Mouse (Mus musculus): Measurements from ENCODE around the gene Mfap3l. TPM values are rescaled to one million over a fixed set of nuclear protein-coding genes. Genes with fewer than 3 reads are reported as not detected.
"Not testable (repeated sequence)": the region's sequence is repeated elsewhere in the genome, so short reads cannot be mapped to it uniquely, and the experiment has no call there.

Gene Mfap3l
- polyA plus RNA-seq, 1 experiment, result 25.3 TPM

DNA sequence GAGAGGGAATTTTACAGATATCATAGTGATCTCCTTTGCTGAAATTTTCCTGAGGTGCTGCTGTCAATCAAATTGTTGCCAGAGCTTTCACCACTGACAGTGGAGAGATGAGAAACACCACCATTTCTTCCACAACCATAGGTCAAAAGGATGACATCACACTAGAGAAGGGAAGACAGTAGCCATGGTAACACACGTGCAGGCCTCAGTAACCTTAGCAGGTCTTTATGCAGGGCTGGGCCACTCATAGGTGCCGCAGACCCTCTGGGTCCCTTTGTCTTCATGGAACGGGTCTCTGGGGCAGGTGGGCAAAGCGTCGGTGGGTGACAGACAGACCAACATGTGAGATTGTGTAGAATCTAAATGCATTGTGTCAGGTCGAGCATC lies 25.5 kb downstream of the Mfap3l start:
- Histone ChIP-seq H3K4me1 (ENCODE audit: control insufficient read depth, insufficient read depth, low read length) (no peaks in the 10 kb centered on the region), H3K27ac (ENCODE audit: insufficient read depth, low read length) (no peak overlapping the region), H3K4me3 (replicated peaks; ENCODE audit: insufficient read depth, low read depth, low read length) (no peak overlapping the region), H3K27me3 (ENCODE audit: control insufficient read depth, insufficient read depth, low read length) (no peaks in the 10 kb centered on the region)
- 64% methylated on average over 6 of the region's 6 CpGs for WGBS
- TF ChIP-seq CTCF (IDR thresholded peaks at IDR 0.05; ENCODE audit: borderline replicate concordance, insufficient read depth, low read depth, low read length), result no peak
- no peak for DNase-seq

DNA sequence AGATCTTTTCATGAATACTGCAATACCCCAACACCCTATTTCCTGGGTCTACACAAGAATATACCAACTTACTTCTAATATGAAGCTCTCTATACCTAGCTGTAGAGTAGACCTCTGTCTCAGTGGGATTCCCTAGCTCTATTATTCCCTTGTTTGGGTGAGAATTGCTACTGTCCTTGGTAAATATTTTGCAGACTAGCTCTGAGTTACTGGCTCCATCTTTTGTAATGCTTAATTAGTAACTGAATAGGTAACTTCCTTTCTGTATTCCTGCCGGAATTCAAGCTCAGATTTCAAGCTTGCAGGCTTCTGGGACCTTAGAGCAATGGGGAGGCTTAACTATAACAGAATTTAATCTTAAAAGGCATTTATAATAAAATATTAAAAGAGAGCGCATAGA lies 26.1 kb downstream of the Mfap3l start:
- H3K4me1 ChIP-seq (ENCODE audit: control insufficient read depth, insufficient read depth, low read length); DNase-seq; H3K4me3 ChIP-seq (replicated peaks; ENCODE audit: insufficient read depth, low read depth, low read length); H3K27me3 ChIP-seq (ENCODE audit: control insufficient read depth, insufficient read depth, low read length); H3K27ac ChIP-seq (ENCODE audit: insufficient read depth, low read length): not testable (repeated sequence)
- WGBS, result 74% methylated on average over 2 of the region's 2 CpGs

DNA sequence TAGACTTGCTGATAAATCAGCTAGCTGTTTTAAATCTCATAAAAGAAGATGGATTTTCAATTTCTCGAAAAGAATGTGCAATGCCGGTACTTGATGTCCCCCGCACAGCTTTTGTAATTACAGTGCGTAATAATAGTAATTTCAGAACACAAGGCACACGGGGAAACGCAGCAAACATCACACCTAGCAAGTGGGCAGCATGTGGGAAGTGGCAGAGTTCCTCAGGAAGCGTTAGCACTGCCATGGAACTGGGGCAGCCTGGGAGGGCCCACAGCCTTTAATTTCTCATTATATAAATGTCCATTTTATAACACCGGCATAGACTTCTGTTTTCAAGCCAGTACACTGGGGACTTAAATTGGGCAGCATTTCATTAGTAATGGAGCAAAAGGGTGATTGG lies 27.1 kb downstream of the Mfap3l start:
- no peak for DNase-seq
- H3K27me3 ChIP-seq (ENCODE audit: control insufficient read depth, insufficient read depth, low read length), result no peaks in the 10 kb centered on the region
- no peak for TF ChIP-seq CTCF (IDR thresholded peaks at IDR 0.05; ENCODE audit: borderline replicate concordance, insufficient read depth, low read depth, low read length)
- no peak for TF ChIP-seq POLR2A (IDR thresholded peaks at IDR 0.05; ENCODE audit: borderline replicate concordance, insufficient read depth, low read length)
- H3K4me1 ChIP-seq (ENCODE audit: control insufficient read depth, insufficient read depth, low read length), result no peaks in the 10 kb centered on the region
- H3K4me3 ChIP-seq (replicated peaks; ENCODE audit: insufficient read depth, low read depth, low read length), result no peak overlapping the region
- H3K27ac ChIP-seq (ENCODE audit: insufficient read depth, low read length), result no peak overlapping the region
- 82% methylated on average over 8 of the region's 8 CpGs for WGBS

DNA sequence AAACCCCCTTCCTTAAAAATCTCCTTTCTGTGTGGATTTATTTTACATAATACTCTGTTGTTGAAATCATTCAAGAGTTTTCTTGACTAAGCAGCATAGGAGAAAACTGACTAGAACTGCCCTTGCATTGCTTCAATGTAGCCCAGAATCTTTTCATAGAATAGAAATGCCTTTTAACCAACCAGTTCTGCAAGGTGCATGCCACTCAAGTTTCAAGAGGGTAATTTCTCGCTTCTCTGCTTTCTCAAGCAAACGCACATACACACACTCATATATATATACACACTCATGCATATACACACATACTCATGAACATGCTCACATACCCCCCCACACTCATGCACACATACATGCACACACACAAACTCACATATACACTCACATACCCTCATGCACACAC lies 28.6 kb downstream of the Mfap3l start:
- no peak for DNase-seq
- no peak for TF ChIP-seq POLR2A (IDR thresholded peaks at IDR 0.05; ENCODE audit: borderline replicate concordance, insufficient read depth, low read length)
- TF ChIP-seq CTCF (IDR thresholded peaks at IDR 0.05; ENCODE audit: borderline replicate concordance, insufficient read depth, low read depth, low read length), result no peak
- H3K27me3 ChIP-seq (ENCODE audit: control insufficient read depth, insufficient read depth, low read length), result no peaks in the 10 kb centered on the region
- H3K4me1 ChIP-seq (ENCODE audit: control insufficient read depth, insufficient read depth, low read length), result peaks cover under 1% of the 10 kb centered on the region; the same call in 1 of the 2 replicates
- 96% methylated on average over 2 of the region's 2 CpGs for WGBS
- no peak overlapping the region for H3K4me3 ChIP-seq (replicated peaks; ENCODE audit: insufficient read depth, low read depth, low read length)
- no peak overlapping the region for H3K27ac ChIP-seq (ENCODE audit: insufficient read depth, low read length)

DNA sequence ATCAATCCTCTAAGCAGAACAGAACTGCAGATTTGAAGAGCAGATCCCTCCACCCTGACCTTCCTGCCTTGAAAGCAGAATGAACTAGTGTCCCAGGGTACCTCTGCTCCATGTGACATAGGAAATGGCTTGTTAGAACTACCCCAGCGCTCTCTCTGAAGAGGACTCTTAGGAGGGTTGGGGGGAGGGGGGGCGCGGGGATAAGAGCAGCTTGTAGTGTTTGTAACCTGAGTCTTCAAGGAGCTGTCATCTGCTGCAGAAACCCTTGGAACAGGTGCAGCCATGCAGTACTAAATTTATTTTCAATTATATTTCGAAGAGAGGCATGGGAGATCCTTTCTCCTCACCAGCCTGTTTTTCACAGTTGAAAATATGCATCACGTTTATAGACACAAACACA lies 30.9 kb downstream of the Mfap3l start:
- DNase-seq, result no peak
- WGBS, result 74% methylated on average over 5 of the region's 5 CpGs
- TF ChIP-seq CTCF (IDR thresholded peaks at IDR 0.05; ENCODE audit: borderline replicate concordance, insufficient read depth, low read depth, low read length) (no peak), POLR2A (IDR thresholded peaks at IDR 0.05; ENCODE audit: borderline replicate concordance, insufficient read depth, low read length) (no peak)

DNA sequence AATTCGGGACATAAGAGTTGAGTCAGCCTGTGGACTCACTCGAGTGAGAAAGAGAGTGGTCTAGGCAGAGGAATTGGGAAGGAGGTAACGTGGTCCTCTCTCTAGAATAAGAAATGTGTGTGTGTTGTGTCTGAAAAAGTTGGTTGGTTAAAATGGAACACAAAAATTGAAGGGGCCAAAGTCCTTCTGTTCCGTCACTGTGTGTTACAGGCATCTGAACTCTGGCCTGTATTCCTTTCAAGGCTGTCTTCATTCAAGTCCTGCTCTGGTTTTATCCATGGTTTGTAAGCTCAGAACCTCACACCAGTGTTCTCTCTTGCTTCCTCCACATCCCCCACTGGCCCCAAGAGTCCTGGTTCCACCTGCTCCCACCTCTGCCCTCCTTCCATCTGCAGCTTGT lies 33.2 kb downstream of the Mfap3l start:
- no peak for DNase-seq
- H3K4me1 ChIP-seq (ENCODE audit: control insufficient read depth, insufficient read depth, low read length), result peaks cover 8% of the 10 kb centered on the region; the same call in 1 of the 2 replicates
- H3K27me3 ChIP-seq (ENCODE audit: control insufficient read depth, insufficient read depth, low read length), result no peaks in the 10 kb centered on the region
- TF ChIP-seq CTCF (IDR thresholded peaks at IDR 0.05; ENCODE audit: borderline replicate concordance, insufficient read depth, low read depth, low read length) (no peak), POLR2A (IDR thresholded peaks at IDR 0.05; ENCODE audit: borderline replicate concordance, insufficient read depth, low read length) (no peak)
- H3K27ac ChIP-seq (ENCODE audit: insufficient read depth, low read length), result no peak overlapping the region
- 85% methylated on average over 4 of the region's 4 CpGs for WGBS
- H3K4me3 ChIP-seq (replicated peaks; ENCODE audit: insufficient read depth, low read depth, low read length), result no peak overlapping the region

More for the DNA sequence above, 30.9 kb downstream of the Mfap3l start:
- Histone ChIP-seq H3K27me3 (ENCODE audit: control insufficient read depth, insufficient read depth, low read length) (no peaks in the 10 kb centered on the region), H3K4me3 (replicated peaks; ENCODE audit: insufficient read depth, low read depth, low read length) (no peak overlapping the region), H3K4me1 (ENCODE audit: control insufficient read depth, insufficient read depth, low read length) (peaks cover 8% of the 10 kb centered on the region; the same call in 1 of the 2 replicates), H3K27ac (ENCODE audit: insufficient read depth, low read length) (no peak overlapping the region)

DNA sequence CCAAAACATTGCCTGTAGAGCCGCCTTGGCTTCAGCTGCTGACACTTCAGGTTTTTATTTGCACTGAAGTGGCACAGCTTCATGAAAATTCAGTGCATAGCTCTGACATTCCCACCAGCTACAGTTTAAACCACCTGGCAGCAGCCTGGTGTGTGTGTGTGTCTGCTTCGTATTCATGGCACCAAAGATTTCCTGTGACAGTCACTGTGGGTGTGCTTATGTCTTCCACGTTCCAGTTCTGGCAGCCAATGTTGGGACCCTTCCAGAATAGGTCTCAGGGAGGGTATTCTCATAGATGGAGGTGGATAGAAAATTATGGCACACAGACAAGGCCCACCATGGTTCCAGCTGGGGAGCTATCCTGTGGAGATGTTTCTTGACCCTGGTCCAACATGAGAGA lies 34.2 kb downstream of the Mfap3l start:
- no peak overlapping the region for H3K27ac ChIP-seq (ENCODE audit: insufficient read depth, low read length)
- 17% methylated on average over 3 of the region's 3 CpGs for WGBS
- H3K4me1 ChIP-seq (ENCODE audit: control insufficient read depth, insufficient read depth, low read length), result peaks cover 8% of the 10 kb centered on the region; the same call in 1 of the 2 replicates
- no peaks in the 10 kb centered on the region for H3K27me3 ChIP-seq (ENCODE audit: control insufficient read depth, insufficient read depth, low read length)
- peak; percentile 27 to 46 for DNase-seq
- TF ChIP-seq POLR2A (IDR thresholded peaks at IDR 0.05; ENCODE audit: borderline replicate concordance, insufficient read depth, low read length) (no peak), CTCF (IDR thresholded peaks at IDR 0.05; ENCODE audit: borderline replicate concordance, insufficient read depth, low read depth, low read length) (no peak)
- H3K4me3 ChIP-seq (replicated peaks; ENCODE audit: insufficient read depth, low read depth, low read length), result no peak overlapping the region

DNA sequence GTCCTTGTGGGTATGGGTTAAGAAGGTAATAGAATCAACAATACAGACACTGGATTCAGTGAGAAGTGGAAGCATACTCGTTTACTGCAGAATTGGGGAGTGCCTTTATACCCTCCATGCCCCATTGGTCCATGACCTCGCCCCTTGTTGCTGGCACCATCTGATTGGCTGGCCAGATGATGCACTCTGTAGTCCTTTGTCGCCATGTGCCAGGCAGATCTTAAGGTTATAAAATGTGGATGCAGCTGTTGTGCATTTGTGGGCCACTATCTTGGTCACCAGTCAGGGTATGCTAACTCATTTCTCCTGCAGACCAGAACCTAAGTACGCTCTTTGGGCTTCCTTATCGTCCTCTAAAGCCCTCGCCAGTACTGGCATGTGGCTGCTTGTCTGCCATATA lies 46.0 kb downstream of the Mfap3l start:
- H3K4me3 ChIP-seq (replicated peaks; ENCODE audit: insufficient read depth, low read depth, low read length), result no peak overlapping the region
- H3K4me1 ChIP-seq (ENCODE audit: control insufficient read depth, insufficient read depth, low read length), result no peaks in the 10 kb centered on the region
- H3K27ac ChIP-seq (ENCODE audit: insufficient read depth, low read length), result no peak overlapping the region
- no peak for DNase-seq
- WGBS, result 87% methylated on average over 6 of the region's 6 CpGs
- no peaks in the 10 kb centered on the region for H3K27me3 ChIP-seq (ENCODE audit: control insufficient read depth, insufficient read depth, low read length)
- no peak for TF ChIP-seq CTCF (IDR thresholded peaks at IDR 0.05; ENCODE audit: borderline replicate concordance, insufficient read depth, low read depth, low read length)
- no peak for TF ChIP-seq POLR2A (IDR thresholded peaks at IDR 0.05; ENCODE audit: borderline replicate concordance, insufficient read depth, low read length)

DNA sequence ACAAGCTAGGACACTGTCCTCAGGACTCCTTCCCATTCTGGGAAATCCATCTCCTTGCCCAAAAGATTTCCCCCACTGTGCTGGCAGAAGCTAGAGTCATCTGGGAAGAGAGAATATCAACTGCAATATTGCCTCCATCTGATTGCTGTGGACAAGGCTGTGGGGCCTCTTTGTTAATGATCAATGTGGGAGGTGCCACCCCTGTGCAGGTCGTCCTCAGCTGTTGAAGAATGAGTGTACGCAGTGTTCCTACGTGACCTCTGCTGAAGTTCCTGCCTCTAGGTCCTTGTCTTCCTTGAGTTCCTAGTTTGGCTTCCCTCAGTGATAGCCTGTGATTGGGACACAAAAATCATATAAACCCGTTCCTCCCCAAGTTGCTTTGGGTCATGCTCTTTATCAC lies 49.2 kb downstream of the Mfap3l start:
- Histone ChIP-seq H3K4me1 (ENCODE audit: control insufficient read depth, insufficient read depth, low read length) (no peaks in the 10 kb centered on the region), H3K27ac (ENCODE audit: insufficient read depth, low read length) (no peak overlapping the region), H3K4me3 (replicated peaks; ENCODE audit: insufficient read depth, low read depth, low read length) (no peak overlapping the region), H3K27me3 (ENCODE audit: control insufficient read depth, insufficient read depth, low read length) (no peaks in the 10 kb centered on the region)
- TF ChIP-seq CTCF (IDR thresholded peaks at IDR 0.05; ENCODE audit: borderline replicate concordance, insufficient read depth, low read depth, low read length) (no peak), POLR2A (IDR thresholded peaks at IDR 0.05; ENCODE audit: borderline replicate concordance, insufficient read depth, low read length) (no peak)
- WGBS, result 89% methylated on average over 4 of the region's 4 CpGs
- no peak for DNase-seq

All from cerebellum, adult 2 months (tissue).